Mouse (Mus musculus) liver, adult (tissue): ENCODE data around the gene Brd3.

ENCODE experiments used
- GATA4 ChIP-seq: IDR thresholded peaks from 2 replicates; pipeline ENCODE4 v1.6.1; 2014; ENCODE audit warnings: mild to moderate bottlenecking, low read length; ENCODE audit not compliant: insufficient replicate concordance

The Brd3 gene

GRCm38 (mm10) chr2:27514639-27515328, 7.3 kb upstream of the Brd3 start, which contains the start of gene Wdr5:
Gene Wdr5 (plus strand): TSS chr2:27515157.
- TF ChIP-seq GATA4 = 0 out of 2 replicates have a peak, but pooled peaks have one; percentile 30

- no peak for TF ChIP-seq GATA4
These were observed 6.4 kb upstream of the Brd3 start for GRCm38 (mm10) chr2:27513861-27514260.

GRCm38 (mm10) chr2:27512909-27513308, 5.4 kb upstream of the Brd3 start:
- TF ChIP-seq GATA4 = no peak

GRCm38 (mm10) chr2:27510706-27511105, 3.2 kb upstream of the Brd3 start:
- no peak for TF ChIP-seq GATA4

GRCm38 (mm10) chr2:27505539-27505938, 1.9 kb downstream of the Brd3 start:
- no peak for TF ChIP-seq GATA4

GRCm38 (mm10) chr2:27504113-27504885, 3.2 kb downstream of the Brd3 start:
- peak; percentile 67; the same call in 1 of the 2 replicates for TF ChIP-seq GATA4

- TF ChIP-seq GATA4 = no peak
These were observed 11.0 kb downstream of the Brd3 start for GRCm38 (mm10) chr2:27496391-27497028.

GRCm38 (mm10) chr2:27493971-27494370, 13.5 kb downstream of the Brd3 start:
- no peak for TF ChIP-seq GATA4

GRCm38 (mm10) chr2:27490939-27491338, 16.5 kb downstream of the Brd3 start:
- no peak for TF ChIP-seq GATA4

- no peak for TF ChIP-seq GATA4
These were observed 19.1 kb downstream of the Brd3 start for GRCm38 (mm10) chr2:27488362-27488761.

GRCm38 (mm10) chr2:27487336-27488049, 20.0 kb downstream of the Brd3 start:
- no peak for TF ChIP-seq GATA4

- no peak for TF ChIP-seq GATA4
These were observed 20.7 kb downstream of the Brd3 start for GRCm38 (mm10) chr2:27486725-27487124.

GRCm38 (mm10) chr2:27482265-27482861, 25.1 kb downstream of the Brd3 start:
- no peak for TF ChIP-seq GATA4

GRCm38 (mm10) chr2:27480367-27480766, 27.1 kb downstream of the Brd3 start:
- TF ChIP-seq GATA4 = no peak

- no peak; the same call in 1 of the 2 replicates for TF ChIP-seq GATA4
These were observed 27.6 kb downstream of the Brd3 start for GRCm38 (mm10) chr2:27479821-27480220.
